Mouse (Mus musculus) frontal cortex, postnatal 10 days (tissue): ENCODE measurements around the gene Dst.

Experiments
- DNase-seq, 2 experiments: peaks; one replicate each; pipeline ENCODE4 v3.0.0; 2022; ENCODE audit warnings: low spot score in 2 of 2, mixed read lengths in 1 of 2

Gene Dst

GRCm38 (mm10) chr1:34097640-34098039 lies 189.6 kb downstream of the Dst start:
- peak in 1 of 2 experiments; percentile 34 for DNase-seq

- no peak for DNase-seq
Observed at GRCm38 (mm10) chr1:34099439-34099838, 191.4 kb downstream of the Dst start.

GRCm38 (mm10) chr1:34100385-34100784 lies 192.4 kb downstream of the Dst start:
- no peak for DNase-seq

GRCm38 (mm10) chr1:34102604-34103003 lies 194.6 kb downstream of the Dst start:
- no peak for DNase-seq

GRCm38 (mm10) chr1:34103176-34103575 lies 195.2 kb downstream of the Dst start:
- DNase-seq = no peak

GRCm38 (mm10) chr1:34103713-34104172 lies 195.7 kb downstream of the Dst start:
- DNase-seq = no peak

GRCm38 (mm10) chr1:34104846-34105245 lies 196.8 kb downstream of the Dst start:
- no peak for DNase-seq

- DNase-seq = no peak
Observed at GRCm38 (mm10) chr1:34106606-34107005, 198.6 kb downstream of the Dst start.

- no peak for DNase-seq
Observed at GRCm38 (mm10) chr1:34107076-34107475, 199.1 kb downstream of the Dst start.

GRCm38 (mm10) chr1:34109599-34110210 lies 201.7 kb downstream of the Dst start:
- no peak for DNase-seq

- no peak for DNase-seq
Observed at GRCm38 (mm10) chr1:34110862-34111261, 202.8 kb downstream of the Dst start.

- no peak for DNase-seq
Observed at GRCm38 (mm10) chr1:34111954-34112353, 203.9 kb downstream of the Dst start.

GRCm38 (mm10) chr1:34116444-34116843 lies 208.4 kb downstream of the Dst start:
- no peak for DNase-seq

GRCm38 (mm10) chr1:34117056-34117455 lies 209.0 kb downstream of the Dst start:
- DNase-seq = no peak

GRCm38 (mm10) chr1:34117709-34118108 lies 209.7 kb downstream of the Dst start:
- DNase-seq = no peak

- DNase-seq = no peak
Observed at GRCm38 (mm10) chr1:34120066-34120465, 212.0 kb downstream of the Dst start.

GRCm38 (mm10) chr1:34120602-34121001 lies 212.6 kb downstream of the Dst start:
- DNase-seq = no peak

GRCm38 (mm10) chr1:34121157-34122015 lies 213.4 kb downstream of the Dst start:
- no peak for DNase-seq

GRCm38 (mm10) chr1:34122198-34122597 lies 214.2 kb downstream of the Dst start:
- no peak for DNase-seq

- no peak for DNase-seq
Observed at GRCm38 (mm10) chr1:34122905-34123304, 214.9 kb downstream of the Dst start.

- no peak for DNase-seq
Observed at GRCm38 (mm10) chr1:34123334-34123733, 215.3 kb downstream of the Dst start.

GRCm38 (mm10) chr1:34124376-34124775 lies 216.4 kb downstream of the Dst start:
- no peak for DNase-seq

- DNase-seq = no peak
Observed at GRCm38 (mm10) chr1:34125148-34125547, 217.1 kb downstream of the Dst start.
